Mouse (Mus musculus): ENCODE measurements around the gene 4930452B06Rik.

GRCm38 (mm10) chr14:8665636-8666411, at the start of gene 4930452B06Rik:
- TF ChIP-seq NANOG (IDR thresholded peaks at IDR 0.05; ENCODE audit: borderline replicate concordance, low read length) (no peak), CTCF (conservative IDR thresholded peaks at IDR 0.05; ENCODE audit: low read length) (no peak)

All from E14TG2a.4 (cell line).